Mouse (Mus musculus) c-Kit-positive CD71-negative TER-119-negative erythroid progenitor cells, embryonic 14.5 days (primary cell): Measurements from ENCODE around the gene Olfr914.

ENCODE experiments used
- DNase-seq: peaks from one replicate; pipeline ENCODE4 v3.0.0-alpha.2; 2013; ENCODE audit warnings: low read depth

Olfr914 gene

GRCm38 (mm10) chr9:38604802-38605201 lies at the start of gene Olfr914:
TSS of gene Olfr914 (plus strand) at chr9:38605102.
- DNase-seq = no peak

- DNase-seq = no peak
Observed at GRCm38 (mm10) chr9:38579878-38580277, 25.0 kb upstream of the Olfr914 start, which contains the start of gene Olfr912. TSS of gene Olfr912 (plus strand) at chr9:38580178.

- no peak for DNase-seq
Observed at GRCm38 (mm10) chr9:38591056-38591455, 13.8 kb upstream of the Olfr914 start.

GRCm38 (mm10) chr9:38592459-38592858 lies 12.4 kb upstream of the Olfr914 start, which contains the start of gene Olfr913:
TSS of gene Olfr913 (plus strand) at chr9:38592759.
- no peak for DNase-seq

- no peak for DNase-seq
Observed at GRCm38 (mm10) chr9:38632406-38632805, 27.5 kb downstream of the Olfr914 start.

GRCm38 (mm10) chr9:38659775-38660174 lies 54.9 kb downstream of the Olfr914 start, which contains the start of gene Olfr916:
TSS of gene Olfr916 (minus strand) at chr9:38659875.
- DNase-seq = no peak
